Mouse (Mus musculus): ENCODE data around the gene Nup205.

GRCm38 (mm10) chr6:35256691-35257090, 79.5 kb downstream of the Nup205 start:
- no peak for TF ChIP-seq CTCF (IDR thresholded peaks at IDR 0.05)
- TF ChIP-seq EP300 (IDR thresholded peaks at IDR 0.05): no peak

Measured in lung, postnatal 0 days (tissue).